Mouse (Mus musculus) kidney, adult 18-20 months (tissue): ENCODE measurements around the gene Acoxl.
A peak's percentile ranks its signal among the peaks of the same experiment; 100 is the strongest.

Source experiments
- DNase-seq: peaks from one replicate; pipeline ENCODE4 v3.0.0; 2021

The Acoxl gene

DNA sequence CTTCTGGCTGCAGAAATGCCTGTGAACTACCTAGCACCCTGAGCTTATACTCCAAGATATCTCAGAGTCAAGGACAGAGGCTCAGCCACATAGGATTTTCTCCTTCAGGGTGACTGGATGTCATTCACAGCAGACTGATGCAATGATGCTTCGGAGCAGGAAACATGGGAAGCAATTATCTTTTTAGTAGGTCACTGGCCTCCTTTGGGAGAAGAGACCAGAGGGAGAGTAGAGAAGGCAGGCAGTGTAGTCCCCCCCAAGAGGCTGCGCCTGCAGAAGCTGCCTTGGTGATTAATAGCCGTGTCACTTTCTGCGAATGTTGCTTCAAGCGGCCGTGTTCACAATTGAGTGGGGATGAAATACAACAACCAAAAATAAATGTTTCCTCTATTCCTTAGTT is 121.9 kb downstream of the Acoxl start:
- DNase-seq, result no peak

DNA sequence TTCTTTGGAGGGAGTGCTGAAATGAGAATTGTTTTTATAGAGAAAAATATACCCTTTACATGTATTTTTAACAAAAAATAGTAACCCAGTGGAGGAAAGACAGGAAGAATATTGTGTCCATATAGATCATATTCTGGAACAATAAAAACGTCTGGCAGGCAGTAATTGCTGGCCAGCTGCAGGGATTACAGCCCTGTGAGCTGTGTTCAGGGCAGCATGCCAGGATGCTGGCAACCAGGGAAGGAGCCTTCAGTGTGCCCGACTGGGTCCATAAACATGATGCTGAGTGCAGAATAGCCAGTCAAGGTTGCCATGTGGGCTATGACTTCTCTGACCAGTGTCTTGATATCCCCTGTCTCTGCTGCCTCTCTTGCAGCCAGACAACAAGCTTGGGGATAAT is 122.5 kb downstream of the Acoxl start:
- no peak for DNase-seq

DNA sequence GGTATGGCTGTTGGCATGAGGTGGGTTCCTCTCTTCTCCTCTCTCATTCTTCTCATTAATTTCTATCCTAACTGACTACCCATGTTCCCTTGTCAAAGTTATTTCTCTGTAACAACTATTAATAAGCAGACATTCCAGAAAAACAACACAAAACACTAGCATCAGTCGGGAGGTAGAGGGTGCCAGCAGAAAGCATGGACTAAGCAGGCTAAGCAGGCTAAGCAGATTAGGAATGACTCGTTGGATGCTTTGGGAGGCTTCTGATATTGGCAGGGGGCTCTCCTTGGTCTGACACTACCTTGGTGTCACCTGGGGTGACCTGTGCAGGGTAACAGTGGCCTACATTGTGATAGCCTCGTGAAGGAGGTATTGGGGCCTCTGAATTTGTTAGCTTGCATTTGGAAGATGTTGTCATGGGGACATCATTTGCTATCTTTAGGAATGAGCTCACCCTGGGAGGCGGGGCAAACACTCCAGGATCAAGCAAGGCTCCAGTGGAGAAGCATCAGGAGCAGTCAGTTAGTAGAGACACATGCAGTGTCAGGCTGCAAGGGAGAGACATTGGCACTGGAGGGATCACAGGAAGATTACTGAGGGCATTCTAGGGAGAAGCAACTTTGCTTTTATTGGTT is 123.2 kb downstream of the Acoxl start:
- no peak for DNase-seq

DNA sequence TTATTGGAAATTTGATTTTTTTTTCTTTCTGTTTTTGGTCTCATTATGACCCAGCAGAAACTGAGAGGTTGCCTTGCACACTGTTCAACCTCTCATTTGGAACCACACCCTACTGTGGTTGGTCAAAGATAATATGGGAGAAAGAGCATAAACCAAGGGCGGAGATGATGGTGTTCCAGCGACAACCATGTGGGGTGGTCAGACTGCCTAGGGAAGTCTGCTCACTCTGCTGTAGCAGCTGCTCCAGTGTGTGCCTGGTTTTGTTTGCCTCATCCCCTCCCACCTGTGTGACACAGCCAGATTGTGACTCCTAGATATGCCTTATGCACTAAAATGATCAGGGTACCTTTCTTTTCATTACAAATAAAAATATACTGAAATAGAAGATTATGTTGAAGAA is 130.3 kb downstream of the Acoxl start:
- DNase-seq, result no peak

DNA sequence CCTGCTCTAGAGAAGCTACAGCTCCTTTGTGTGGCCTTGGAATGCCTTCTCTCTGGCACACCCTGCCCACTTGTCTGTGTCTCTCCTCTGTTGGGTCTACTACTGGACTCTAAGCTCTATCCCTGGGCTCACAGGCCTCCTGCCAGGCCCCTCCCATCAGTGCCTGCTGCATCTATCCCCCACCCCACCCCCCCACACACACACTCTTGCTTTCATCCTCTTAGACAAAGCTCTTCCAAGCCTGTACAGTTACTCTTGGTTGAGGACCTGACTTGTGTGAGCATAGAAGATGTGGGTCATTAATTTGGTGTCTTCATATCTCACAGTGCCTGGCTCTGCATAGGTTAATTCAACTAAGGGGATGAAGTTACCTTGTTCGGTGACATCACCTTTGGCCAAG is 137.6 kb downstream of the Acoxl start:
- DNase-seq, result no peak

DNA sequence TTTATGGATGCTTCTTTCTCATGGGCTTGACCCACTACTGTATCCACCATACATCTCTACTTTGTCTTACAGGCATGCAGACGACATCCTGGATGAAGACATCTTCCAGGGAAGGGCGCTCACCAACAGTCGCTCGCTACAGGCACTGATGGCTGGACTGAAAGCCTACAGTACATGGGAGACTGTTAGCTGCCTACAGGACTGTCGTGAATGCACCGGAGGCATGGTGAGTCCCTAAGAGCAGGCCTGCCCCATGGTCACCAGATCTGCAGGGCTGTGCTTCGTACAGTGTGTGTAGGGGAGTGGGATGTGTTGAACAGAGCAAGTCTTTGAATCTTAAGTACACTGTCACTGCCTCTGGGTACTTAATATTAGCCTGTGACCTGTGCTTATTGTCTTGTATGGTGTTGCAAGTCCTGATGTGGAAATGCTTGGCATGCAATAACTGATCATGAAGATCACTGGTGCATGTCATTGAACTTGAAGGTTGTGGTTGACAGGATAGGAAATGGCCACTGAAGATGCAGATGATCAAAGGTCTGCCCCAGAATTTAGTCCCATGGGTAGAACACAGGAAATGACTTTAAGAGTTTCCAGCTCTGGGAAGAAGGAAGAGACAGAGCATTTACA is 140.0 kb downstream of the Acoxl start:
- no peak for DNase-seq

DNA sequence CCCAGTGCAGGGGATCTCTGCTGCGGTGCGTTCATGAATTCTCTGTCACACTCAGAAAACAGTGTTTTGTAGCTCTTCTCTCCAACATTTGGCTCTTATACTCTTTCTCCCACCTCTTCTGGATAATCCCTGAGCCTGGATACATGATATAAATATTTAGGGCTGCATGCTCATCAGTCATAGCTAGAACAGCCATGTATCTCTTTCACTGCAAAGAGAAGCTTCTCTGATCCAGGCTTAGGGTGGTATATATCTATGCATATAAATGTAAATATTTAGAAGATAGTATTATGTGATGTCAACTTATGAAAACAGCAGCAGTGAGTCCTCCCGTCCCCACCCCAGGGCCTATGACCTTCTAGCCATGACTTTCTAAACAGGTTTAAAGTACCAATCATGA is 143.9 kb downstream of the Acoxl start:
- DNase-seq, result no peak

DNA sequence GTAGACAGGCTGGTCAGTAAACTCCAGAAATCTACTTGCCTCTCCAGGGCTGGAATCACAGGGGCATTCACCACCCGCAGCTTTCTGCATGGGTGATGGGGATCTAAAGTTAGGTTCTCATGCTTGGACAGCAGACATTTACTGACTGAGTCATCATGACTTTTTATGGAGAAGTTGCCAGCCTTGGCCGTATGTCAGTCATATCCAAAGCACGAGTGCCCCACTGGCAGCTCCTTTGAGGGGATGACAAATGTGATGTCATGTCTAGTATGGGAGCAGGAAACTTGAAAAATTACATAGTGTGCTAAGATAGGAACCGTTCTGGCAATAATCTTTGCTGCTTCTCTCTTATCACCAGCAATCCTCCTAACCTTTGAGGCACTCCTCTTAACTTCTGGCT is 144.6 kb downstream of the Acoxl start:
- DNase-seq, result no peak

DNA sequence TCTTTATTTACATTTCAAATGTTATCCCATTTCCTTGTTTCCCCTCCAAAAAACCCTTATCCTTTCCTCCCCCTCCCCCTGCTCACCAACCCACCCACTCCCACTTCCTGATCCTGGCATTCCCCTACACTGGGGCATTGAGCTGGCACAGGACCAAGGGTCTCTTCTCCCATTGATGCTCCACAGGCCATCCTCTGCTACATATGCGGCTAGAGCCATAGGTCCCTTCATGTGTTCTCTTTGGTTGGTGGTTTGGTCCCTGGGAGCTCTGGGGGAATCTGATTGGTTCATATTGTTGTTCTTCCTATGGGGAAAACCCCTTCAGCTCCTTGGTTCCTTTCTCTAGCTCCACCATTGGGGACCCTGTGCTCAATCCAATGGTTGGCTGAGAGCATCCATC is 145.3 kb downstream of the Acoxl start:
- no peak for DNase-seq

DNA sequence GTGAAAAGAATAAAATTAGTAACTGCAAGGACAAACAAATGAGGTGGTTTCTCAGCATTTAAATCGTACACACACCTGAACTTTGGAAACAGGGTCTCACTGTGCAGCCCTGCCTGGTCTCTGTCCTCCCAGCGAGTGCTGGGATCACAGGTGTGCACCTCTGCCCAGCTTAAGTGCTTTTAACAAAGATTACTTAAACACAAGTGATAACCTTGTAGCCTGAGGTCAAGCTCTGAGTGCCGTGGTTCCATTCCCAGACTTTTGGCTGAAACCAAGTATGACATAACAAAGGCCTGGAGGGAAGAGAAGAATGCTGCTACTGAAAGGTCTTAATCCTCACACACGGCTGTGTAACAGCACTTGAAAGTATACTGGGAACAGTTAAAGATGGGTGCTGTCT is 149.0 kb downstream of the Acoxl start:
- DNase-seq, result no peak

DNA sequence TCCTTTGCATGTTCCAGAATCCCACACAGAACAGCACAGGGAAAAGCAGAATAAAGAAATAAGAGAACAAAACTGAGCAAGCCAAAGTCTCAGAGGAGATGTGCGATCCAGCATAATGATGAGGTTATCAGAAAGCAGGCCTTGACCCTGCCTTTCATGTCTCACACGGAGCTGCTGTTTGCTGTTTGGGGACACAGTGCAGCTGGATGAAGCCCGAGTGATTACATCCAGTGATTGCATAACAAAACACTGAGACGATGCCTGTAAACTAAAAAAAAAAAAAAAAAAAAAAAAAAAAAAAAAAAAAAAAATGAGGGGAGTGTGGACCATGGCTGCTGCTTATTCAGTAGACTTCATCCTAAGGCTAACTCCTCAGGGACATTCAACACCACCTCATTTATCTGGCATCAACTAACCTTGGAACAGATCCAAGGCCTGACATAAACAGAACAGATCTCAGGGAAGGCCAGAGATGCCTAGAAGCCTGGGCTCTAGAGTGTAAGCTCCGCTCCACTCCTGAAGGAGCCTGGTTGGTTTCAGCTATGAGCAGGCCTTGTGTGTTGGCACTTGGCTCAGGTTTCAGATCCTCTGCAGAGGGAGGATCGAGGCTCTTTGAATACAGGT is 152.3 kb downstream of the Acoxl start:
- peak; percentile 6 for DNase-seq

DNA sequence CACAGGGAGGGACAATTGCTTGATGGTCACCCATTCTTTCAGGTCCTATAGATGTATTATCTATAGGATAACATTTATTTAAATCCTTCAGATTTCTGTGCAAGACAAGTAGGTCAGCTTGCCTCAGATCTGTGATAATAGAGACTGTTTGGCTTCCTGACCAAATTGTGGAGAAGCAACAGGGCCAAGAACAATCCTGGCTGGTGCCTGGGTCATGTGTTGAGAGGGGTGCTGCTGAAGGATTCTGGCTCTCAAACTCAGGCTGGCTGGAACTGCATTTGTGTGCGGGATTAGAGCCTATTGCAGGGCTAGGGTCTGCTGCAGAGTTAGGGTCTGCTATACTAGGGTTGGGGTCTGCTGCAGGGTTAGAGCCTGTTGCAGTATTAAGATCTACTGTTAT is 153.0 kb downstream of the Acoxl start:
- DNase-seq, result no peak

DNA sequence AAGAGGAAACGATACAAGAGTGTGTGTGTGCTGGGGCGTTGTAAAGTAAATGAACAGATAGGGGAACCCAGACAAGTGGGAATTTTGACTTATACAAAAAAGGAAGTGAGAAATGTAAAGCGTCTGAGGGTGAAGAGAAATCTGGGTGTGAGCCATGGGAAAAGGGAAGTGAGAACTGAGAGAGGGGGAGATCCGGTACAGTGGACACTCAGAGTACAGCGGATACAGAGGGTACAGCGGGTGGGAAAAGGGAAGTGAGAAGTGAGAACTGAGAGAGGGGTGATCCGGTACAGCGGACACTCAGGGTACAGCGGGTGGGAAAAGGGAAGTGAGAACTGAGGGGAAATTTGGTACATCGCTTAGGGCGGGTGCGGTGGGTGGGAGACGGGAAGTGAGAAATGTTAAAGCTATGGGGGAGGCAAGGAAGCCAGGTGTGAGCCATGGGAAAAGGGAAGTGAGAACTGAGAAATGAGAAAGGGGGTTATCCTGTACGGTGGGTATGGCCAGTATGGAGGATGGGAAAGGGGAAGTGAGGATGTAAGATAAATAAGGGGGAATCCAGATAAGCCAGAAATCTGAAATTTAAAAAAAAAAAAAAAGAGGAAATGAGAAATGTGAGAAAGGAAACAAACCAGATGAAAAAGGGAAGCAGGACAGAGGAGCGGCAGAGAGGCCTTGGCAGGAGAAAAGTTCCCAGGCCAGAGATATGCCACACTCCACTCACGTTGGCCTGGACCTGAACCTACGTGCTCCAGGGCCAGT is 170.2 kb downstream of the Acoxl start:
- DNase-seq, result no peak

DNA sequence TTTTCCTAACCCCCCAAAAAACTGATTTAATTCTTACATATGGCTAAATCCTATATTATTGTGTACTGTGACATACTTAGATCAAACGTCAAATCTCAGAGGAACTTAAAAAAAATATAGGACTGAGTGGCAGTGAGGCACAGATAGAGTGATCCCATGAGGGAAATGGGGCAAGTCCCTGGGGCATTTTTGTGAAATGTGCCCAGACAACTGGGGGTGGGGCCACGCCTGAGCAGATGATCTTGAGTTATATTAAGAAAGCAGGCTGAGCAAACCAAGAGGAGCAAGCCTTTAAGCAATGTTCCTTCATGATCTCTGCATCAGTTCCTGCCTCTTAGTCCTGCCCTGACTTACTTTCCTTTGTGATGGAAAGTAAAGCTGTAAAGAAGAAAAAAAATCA is 175.9 kb downstream of the Acoxl start:
- no peak for DNase-seq

DNA sequence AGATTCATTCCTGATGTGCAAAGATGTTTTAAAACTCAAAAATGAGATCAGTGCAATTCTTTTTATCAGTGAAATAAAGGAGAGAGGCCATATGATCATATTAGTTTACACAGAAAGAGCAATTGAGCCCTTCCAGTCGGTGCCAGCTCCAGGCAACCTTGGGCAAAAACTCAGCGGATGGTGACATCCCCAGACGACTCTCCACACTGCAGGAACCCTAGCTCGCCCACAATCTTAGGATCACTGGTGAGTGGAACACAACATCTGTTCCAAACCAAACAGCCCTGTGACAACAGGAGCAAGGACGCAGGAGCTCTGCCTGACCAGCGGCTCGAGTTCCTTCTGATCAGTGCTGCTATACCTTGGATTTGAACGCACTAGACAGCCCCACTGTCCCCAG is 176.9 kb downstream of the Acoxl start:
- DNase-seq, result no peak

DNA sequence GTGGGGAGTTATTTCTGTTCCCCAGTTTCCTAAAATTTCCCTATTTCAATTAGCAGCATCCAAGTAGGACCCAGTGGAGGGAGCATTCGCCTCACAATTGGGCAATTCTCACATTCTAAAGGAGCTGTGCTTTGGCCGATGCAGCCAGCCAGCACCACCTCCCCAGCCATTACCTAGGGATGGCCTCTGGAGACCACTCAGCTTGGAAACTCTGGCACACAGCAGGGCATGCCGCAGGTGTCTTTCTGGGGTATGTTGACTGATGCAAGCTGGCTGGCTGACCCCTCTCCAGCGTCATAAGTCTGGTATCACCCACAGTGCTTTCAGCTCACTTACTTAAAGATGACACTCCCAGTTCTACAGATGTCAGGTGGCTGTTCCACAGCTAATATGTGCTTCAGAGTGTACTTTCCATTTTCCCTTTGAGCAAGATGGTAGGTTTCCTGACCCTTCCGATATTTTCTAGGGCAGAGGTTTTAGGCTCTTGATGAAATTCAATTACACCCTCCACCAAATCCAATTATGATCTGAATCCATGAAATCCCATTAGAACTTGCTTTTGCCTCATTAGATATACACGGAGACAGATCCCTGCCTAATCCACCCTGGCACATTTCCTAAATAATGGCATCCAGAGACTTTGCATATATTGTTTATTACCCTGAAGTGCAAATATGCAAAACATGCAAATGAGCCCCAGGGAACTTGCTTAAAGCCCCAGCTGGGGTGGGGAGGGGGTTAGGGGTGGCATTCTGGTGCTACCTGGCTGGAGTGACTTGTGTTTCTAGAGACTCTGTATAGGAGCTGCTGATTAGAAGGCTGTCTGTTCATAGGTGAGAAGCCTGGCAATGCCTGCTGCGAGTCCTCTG is 181.6 kb downstream of the Acoxl start:
- DNase-seq, result no peak

DNA sequence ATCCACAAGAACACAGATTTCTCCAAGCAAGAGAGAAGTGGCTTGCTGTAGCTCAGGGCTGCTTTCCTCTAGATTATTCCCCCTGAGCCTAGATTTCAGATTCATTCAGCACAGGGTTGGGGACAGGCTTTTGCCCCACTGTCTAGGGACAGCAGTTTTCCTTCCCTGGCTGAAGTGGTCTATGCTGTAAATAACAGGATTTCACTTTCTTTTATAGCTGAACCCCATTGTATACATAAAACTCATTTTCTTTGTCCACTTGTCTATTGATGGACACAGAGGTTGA is 182.2 kb downstream of the Acoxl start:
- DNase-seq, result no peak

DNA sequence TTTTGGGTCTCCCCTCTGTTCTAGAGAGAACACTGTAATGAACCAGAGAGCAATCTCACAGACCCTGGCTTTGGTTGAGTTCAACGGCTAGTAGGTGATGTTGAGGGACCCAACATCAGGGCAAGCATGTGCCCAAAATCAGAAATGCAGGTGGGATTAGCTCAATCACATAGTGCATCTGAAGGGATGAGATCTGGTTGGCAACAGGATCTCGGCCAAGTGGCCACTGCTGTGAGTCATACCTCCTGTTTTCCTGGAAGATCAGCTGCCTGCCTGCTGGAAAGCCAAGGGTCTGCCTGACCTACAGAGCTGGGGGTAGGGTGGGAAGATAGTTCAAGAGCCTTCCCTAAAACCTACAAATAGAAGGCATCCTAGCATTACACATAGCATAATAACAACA is 185.2 kb downstream of the Acoxl start:
- DNase-seq, result no peak

DNA sequence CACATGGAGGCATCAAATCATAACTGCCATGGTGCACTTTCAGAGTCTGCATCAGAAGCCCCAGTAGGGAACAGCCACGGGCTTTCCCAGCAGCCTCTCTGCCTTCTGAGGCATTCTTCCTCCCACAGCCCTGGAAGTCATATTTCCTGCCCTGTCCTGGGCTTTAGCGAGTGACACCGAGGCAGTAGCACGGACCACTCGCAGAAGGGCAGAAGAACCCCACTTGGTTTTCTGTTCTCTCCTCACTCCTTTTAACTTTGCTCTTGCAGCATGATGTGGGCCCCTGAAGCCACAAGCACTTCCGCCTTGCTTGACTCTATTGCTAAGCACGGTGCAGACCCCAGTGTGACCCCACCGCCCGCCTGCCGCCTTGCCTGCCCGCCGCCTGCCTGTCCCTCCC is 189.0 kb downstream of the Acoxl start:
- DNase-seq, result no peak

DNA sequence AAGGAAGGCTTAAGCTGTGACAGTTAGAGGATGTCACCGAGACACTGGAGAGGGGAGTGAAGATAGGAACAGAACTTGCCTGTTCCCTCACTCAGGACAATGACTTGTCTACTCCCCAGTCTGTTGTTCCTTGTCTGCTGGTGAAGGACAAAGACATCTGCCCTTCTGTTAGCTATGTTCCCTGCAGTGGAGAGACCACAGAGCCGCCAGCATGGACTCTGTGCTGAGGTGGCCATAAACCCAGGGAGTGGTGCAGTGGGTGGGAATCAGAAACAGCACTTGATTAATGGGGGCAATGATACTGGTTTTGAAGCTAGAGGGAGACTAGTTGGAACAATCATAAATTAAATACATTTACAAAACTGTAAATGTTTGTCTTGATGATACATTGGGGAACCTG is 191.3 kb downstream of the Acoxl start:
- no peak for DNase-seq

DNA sequence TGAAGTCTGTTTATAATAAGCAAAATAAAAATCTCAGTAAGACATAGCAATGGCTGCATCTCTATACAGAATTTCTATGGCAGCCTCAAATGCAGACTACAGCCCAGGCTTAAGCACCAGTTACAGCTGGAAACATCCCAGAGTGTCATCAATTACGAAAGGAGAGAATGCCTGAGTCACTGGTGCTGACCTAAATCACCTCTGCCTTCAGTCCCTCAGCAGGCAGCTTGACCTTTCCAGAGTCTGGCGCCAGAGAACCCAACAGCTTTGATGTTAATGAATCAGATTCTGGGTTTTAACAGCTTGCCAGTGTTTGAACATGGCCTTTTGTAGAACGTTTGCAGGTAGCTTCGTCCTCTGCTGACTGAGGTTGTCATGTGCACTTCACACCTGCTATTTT is 193.4 kb downstream of the Acoxl start:
- no peak for DNase-seq

DNA sequence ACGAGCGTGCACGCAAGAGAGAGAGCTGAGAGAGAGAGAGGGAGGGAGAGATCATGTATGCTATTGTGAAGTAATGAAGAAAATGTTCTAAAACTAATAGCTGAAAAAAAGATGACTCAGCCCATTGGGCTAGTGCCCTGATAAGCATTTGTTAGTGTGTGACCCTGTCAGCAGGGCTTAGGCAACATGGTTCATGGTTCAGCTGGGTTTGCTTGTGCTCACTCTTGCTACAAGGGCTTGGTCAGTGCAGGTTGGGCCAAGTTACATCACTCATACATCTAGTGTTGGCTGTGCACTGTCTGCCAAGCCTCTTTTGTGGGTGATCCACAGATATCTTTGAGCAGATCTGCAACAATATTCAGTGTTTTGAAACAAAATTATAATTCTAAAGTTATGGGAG is 194.8 kb downstream of the Acoxl start:
- DNase-seq, result no peak

DNA sequence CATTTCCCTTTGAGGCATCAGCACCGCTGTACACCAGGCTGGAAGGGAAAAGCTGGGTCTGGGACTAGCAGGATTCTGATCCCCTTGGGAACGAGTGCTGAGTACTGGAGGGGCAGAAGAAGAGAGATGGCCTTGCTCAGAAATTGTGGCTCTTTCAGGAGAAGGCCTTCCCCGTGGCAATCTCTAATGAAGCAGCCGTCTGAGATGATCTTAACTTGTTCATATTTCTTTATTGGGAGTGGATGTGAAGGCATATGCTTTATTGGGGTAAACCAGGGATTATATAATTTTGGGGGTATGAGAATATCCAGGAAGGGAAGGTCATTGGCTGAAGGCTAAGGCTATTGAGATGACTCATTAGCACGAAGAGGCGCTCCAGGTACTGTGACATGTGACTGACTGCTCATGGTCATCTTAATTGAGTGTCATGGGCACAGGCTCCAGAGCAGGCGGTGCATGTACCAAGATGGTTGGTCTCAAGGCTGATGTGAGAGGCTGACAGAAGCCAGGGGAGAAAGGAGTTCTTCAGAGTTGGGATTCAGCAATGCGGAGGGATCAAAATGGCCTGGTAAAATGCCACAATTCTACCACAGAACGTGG is 195.5 kb downstream of the Acoxl start:
- DNase-seq, result no peak
